Mouse (Mus musculus): Measurements from ENCODE around the gene Icam2. TPM values are rescaled to one million over a fixed set of nuclear protein-coding genes. Genes with fewer than 3 reads are reported as not detected.
"Not testable (repeated sequence)": the region's sequence is repeated elsewhere in the genome, so short reads cannot be mapped to it uniquely, and the experiment has no call there.

The Icam2 gene
- total RNA-seq (2021): 1 to 10 TPM; 4.3 to 7.2 TPM
- long read RNA-seq, experiment 1, transcript Icam2-201 (4 exons, 1,282 nt): major isoform, 10 of 10 reads
- long read RNA-seq, experiment 1, partial matches to known transcripts: 0 of 10 reads
- long read RNA-seq, experiment 1, other reads (novel, unspliced or antisense): 0 of 10 reads
- long read RNA-seq, experiment 2, partial matches to known transcripts: 0 of 4 reads
- long read RNA-seq, experiment 2, other reads (novel, unspliced or antisense): 0 of 4 reads

DNA sequence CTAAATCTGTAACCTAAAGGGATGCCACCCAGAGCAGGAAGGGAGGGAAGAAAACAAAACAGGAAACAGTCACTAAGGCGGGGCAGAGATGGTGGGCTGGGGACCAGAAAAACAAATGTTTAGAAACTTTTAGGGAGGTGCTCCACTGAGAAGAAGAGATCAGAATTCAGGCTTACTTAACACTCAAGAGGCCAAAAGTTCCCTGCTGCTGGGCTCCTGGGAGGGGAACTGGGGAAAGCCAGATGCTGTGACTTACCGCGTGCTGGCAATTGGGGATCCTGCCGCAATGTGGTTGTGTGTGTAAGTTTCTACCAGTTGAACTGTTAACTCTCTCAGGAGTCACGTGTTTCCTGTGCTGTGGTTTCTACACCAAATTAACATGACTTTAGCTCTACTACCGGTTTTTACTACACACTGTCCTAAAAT is at the start of gene Icam2:
Gene Icam2, minus strand, starts transcription at position 285 of the 426 bp plus-strand sequence.
- DNase-seq: no peak

DNA sequence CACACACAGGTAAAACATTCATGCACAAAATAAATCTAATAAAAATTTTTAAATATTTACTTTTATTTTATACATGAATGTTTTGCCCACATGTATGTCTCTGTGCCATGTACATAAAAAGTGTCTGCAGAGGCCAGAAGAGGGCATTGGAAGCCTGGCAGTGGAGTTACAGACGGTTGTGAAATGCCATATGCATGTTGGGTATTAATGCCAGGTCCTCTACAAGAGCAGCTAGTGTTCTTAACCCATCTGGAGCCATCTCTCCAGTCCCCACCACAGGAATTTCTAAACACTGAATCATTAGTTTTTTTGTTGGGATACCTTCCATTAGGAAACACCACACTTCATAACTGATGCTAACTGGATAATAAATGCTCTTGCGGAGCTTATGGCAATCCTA is 49.7 kb upstream of the Icam2 start:
- DNase-seq: no peak

DNA sequence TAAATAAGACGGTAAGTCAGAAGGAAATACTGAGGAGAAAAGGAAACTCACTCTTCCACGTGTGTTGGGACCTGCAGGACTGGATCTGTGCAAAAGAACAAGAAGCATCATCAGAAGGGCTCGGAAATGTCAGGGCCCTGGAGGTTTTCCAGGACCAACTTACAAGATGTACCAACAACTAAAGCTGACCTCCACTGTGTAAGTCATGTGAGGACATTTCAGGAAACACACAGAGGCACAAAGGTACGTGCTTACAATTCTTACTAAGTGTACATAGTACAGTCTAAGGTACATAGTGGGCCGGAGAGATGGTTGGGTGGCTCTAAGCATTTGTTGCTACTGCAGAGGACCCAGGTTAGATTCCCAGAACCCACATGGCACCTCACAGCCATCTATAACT is 49.2 kb upstream of the Icam2 start:
- DNase-seq: no peak

DNA sequence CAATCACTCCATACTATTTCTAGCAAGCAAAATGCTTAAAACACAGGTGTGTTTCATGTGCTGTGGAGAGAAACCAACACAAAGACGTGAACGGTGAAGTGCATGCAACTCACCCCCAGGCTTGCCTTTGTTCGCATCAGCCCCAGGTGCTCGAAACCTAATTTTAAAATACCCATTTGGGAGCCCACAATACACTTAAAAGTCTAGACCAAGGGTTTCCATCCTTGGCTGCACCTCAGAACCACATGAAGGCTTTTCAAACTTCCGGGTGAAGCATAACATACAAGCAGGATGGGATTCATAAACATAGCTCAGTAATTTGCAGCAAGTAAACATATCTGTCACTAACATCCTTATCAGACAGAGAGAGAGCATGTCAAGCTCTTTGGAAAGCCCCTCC is 42.5 kb upstream of the Icam2 start:
- DNase-seq: no peak

DNA sequence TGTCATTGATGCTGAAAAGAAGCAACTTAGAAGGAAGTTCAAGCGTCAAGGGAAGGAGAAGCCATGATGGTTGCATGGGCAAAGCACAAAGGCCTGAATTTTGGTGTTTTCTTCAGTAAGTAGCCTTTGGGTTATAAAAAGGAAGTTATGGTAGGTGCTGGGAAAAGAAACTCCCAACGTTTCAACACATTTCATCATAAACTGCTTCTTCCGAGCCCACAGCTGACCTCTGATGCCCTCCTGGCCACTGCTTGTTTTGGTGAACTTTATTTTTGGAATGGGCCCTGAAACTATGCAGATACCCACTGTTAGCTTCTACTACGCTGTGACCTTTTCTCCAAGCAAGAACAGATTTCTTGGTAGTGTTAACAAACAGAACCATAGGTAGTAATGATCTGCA is 41.8 kb upstream of the Icam2 start:
- no peak for DNase-seq

DNA sequence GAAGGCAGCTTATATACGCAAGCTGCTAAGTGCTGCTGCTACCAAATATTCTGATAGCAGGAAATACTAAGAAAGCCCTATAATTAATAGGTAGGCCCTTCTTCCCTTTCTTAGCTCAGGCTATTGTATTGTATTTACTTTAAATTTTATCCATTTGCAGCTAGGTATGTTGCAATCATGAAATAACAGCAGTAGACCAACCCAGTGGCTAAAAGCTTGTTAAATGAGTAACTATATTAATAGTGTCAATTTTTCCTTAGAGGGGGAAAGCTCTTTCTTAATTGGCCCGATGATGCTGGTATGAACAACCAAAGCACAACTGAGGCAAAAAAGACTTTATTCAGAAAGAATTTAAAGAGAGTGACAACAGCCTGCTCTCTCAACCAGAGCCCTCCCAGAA is 40.7 kb upstream of the Icam2 start:
- DNase-seq: no peak

DNA sequence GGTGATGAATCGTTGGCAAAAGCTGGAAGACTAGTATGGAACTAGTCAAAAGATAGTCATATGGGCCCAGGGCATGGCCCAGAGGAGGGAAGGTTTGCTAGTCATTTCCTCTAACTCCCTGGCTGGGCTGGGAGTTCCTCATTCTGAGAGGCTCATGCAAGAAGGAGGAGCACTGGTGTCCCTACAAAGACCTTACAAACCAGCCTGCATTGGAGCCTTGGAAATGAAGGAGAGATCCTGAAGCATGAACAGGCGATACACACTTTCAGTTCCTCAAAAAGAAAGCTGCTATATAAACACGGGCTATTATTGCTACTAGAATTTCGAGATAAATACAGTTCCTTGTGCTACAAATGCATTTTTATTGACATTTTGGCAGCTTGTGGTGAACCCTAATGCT is 40.2 kb upstream of the Icam2 start:
- DNase-seq: no peak

DNA sequence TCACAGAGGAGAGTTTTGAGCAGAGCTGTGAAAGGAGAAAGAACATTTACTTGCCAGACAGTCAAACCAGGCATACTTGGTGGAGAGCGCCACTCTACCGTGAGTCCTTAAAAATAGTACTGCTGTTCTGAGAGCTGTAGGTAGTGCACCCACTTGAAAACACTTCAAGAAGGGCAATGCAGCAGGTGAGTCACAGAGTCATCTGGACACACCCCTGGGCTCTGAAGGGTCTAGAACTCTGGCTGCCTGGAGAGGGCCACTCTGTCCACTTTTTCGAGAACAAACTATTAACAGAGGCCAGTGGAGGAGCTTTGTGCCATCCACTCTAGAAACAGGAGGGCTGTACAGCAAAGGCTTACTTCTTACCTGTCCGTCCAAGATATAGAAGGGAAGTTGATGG is 38.6 kb upstream of the Icam2 start:
- no peak for DNase-seq

DNA sequence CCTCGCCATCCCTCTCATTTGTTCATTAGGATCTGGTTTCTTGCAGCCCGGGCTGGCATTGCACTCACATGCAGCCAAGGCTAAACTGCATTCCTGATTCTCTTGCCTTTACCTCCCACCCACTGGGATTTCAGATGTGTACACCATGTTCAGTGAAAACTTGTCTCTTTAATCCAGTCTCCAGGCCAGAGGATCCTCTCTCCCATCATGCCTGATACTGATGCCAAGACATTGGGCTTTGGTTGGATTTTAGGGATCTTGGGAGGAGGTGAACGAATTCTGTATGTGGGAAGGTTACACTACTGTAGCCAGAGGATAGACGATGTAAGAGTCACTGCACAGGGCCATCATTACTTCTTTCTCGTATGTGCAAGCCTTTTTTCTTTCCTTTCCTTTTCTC is 37.3 kb upstream of the Icam2 start:
- DNase-seq: no peak

DNA sequence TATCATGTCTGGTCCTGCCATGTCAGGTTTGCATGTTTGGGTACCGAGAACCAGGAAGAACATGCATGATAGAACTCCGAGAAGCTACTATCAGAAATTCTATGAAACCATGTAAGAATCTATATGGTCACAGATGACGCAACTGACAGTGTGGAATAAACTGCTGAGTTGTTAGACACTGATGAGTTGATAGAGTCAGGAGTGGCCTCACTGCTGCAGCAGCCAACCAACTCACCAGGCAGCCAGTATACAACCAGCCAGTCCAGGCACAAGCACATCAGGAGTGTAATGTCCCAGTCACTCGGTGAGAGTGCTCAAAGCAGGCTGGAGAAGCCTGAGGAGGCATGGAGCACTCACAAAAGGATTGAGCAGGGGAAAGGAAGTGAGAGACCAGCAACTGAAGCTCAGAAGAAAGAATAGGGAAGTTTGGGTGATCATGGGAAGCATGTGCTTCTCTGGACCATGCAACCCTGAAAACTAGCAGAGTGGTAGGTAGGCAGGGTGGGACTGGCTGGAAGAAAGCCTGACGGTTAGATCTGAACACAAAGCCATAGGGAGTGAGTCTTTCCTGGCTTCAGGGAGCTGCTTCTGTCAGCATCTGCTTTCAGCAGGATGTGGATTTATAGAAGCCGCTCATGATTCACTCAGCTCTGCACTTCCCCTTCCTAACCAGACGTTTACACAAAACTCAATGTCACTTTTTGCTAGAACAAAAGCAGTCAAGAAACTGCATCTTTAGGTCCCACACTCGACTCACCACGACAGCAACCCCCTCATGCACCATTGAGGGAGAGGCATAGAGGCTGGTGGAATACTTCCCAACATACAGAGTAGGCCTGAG is 31.6 kb upstream of the Icam2 start:
- DNase-seq: no peak

DNA sequence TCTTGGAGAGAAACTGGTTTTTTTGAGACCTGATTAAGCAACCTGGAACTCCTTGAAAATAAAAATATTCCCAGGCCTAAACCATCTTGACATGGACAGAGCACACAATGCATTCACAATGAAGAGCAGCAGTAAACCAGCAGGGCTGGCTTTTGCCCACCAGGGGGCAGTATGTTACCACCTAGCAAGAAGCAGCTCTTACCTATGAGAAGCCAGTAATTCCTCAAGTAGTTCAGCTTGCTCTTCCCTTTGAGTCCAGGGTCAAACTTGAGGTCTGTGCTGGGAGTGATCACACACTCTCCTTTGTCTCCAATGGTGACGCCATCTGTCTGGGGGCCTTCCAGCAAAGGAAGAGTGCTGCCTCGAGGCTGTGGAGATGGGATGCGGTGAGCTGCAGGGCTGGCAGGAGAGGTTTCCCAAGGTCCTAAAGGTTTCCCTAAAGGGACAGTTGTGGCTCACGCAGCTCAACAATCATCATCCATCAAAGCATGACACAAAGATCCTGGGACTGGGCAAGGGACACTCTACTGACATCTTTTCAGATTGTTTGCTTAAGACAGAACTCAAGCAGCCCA is 30.8 kb upstream of the Icam2 start:
- peak; percentile 62 for DNase-seq

DNA sequence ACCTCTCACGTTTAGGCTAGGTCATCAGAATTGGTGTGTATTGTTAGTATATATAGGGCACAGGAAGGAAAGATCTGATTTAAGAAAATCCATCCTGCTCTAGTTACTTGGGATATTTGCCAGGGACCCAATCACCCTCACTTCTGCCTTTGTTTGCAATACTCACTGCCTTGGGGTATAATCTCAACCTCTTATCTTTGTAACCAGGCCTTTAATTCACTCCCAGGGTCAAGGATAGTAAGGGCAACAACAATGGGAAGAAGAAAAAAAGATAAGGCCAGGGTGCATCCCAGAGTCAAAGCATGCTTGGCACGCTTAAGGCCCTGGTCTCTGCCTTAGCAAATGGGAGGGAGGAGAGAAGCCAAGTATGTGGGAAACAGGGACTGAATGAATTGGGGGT is 30.0 kb upstream of the Icam2 start:
- no peak for DNase-seq

DNA sequence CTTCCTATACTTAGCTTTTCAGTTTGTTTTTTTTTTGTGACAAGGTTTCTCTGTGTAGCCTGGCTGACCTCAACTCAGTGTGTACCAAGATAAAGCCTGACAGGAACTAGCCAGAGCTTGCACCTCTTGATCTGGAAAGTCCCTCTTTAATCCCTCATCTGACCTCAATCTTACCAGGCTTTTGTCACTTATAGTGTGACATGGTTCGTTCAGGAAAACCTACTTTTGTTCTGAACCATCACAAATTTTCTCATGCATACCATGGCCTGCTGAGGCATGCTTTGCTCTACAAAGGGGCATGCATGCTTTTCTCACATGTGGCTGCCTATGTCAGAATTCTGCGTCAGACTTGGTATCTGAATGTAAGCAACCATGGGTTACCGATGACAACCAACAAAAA is 28.5 kb upstream of the Icam2 start:
- DNase-seq: no peak

DNA sequence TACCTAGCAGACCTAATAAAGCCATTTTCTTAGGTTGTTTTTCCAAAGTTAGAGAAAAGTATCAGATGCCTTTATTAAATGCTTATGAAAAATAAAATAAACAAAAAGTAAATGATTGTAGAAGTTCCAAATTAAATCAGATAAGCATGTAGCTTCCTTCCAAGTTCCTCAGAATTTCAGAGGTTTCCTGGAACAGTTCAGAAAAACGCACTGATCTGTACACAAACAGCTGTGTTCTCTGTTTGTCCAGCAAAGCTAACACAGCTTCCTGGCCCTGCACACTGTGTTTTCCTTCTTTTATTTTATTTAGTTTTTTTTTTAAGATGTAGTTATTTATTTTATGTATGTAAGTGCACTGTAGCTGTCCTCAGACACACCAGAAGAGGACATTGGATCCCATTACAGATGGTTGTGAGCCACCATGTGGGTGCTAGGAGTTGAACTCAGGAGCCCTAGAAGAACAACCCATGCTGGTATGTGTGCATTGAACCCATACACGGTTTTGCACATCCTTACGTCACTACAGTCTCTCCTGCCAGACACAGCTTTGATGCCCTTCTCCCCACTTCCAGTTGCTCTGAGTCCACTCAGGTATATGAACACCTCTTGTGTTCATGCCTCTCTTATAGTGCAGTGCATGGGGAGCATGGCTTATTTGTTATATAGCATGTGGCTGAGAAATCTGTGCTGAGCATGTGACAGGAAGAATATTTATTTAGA is 24.9 kb upstream of the Icam2 start:
- DNase-seq: no peak

DNA sequence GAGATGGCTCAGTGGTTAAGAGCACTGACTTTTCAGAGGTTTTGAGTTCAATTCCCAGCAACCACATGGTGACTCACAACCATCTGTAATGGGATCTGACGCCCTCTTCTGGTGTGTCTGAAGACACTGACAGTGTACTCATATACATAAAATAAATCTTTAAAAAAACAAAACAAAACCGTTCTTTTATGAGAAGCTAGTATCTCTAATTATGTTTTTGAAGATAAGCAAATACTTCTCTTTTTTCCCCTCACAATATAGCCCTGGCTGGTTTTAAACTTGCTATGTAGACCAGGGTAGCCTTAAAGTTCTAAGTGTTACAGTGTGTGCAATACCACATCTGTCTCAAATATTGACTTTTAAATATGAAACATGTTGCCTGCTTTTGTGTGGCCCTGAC is 23.3 kb upstream of the Icam2 start:
- DNase-seq: no peak

DNA sequence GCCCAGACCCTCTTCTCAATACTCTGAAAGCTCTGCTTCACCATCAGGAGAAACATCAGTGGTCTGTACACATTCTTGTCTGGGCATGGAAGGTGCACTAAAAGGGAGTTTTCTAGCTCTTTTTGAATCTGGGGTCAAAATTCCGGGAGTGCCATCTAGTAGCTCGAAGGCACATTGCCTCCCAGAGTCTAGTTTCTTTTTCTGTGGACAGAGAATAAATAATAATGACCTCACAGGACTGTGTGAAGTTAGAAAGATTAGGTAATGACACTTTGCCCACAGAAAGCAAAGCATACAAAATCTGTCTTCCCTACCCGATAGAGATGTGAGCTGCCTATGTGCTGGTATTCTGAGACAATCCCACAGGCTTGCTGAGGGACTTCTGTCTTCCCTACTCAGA is 22.6 kb upstream of the Icam2 start:
- DNase-seq: no peak

DNA sequence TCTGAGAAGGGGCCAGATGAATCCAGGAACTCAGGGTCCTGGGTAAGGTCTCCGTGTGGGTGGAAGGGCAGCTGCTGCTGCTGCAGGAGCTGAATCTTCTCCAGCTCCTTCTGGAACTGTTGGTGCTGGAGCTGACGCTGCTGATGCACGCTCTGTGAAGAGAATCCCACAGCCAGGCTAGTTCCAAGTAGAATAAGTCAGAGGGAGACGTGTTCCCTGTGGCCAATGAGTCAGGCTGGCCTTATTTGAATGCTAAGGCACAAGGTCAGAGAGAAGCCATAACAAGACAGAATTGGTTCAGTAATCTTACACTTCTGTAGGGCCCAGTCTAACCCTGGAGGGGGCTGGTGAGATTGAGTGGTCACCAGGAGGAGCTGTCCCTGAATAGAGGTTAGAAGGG is 22.1 kb upstream of the Icam2 start:
- no peak for DNase-seq

DNA sequence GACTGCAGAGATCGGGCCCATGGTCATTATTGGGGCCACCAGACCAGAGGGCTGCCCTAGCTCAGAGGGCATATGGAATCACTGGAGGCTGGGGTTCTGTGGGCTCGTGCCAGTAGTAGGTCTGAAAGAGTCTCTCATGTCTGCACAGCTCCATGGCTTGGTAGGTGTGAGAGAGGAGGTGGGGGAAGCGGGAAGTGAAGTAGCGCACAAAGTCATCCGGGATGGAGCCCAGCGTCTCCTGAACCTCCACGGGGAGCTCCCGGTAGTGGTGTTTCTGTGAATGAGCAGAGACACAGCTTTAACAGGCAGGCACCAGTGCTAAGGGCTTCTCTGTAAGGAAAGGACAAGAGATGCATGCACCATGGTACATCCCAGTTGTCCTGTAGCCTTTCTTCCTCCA is 10.6 kb upstream of the Icam2 start:
- no peak for DNase-seq

DNA sequence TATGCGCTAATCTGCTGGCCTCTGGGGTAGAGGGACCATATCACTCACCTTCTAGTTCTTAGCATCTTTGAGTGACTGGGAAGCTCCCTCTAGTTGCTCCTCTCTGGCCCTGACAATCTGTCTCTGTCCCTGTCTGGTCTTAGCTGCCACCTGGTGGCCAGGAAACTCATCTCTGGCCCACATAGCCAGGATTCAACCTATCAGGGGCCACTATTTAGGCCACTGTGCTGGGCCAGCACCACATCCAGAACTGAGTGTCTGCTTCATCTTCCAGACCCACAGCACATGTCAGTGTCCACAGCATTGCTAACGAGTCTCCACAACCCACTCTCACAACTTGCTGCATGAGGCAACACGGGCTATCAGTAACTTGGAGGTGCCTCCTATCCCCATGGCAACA is 9.8 kb upstream of the Icam2 start:
- DNase-seq: no peak

DNA sequence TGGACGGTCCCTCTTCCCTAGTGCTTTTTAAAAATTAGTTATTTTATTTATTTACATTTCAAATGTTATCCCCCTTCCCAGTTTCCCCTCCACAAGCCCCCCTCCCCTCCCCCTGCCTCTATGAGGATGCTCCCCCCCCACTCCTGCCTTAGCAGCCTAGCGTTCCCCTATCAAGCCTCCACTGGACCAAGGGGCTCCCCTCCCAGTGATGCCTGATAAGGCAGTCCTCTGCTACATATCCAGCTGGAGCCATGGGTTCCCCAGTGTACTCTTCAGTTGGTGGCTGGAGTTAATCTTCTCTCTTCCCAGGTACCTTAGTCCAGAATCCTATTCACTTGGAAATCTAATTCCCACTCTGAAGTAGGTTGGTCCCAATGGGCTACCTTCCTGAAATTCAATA is 6.2 kb upstream of the Icam2 start:
- DNase-seq: not testable (repeated sequence)

DNA sequence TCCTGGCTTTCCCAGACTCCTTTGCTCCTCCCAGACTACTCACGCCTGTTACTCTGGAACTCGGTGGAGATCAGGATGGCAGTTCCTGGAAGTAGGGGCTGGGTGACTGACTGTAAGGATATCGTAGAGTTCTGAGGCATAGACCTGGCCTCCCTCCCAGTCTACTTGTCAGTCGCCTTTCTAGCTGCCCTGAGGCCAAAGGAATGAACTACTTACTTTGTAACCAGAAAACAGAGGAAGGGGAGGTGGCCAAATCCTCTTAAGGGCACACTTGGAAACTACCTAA is 5.4 kb upstream of the Icam2 start:
- no peak for DNase-seq

DNA sequence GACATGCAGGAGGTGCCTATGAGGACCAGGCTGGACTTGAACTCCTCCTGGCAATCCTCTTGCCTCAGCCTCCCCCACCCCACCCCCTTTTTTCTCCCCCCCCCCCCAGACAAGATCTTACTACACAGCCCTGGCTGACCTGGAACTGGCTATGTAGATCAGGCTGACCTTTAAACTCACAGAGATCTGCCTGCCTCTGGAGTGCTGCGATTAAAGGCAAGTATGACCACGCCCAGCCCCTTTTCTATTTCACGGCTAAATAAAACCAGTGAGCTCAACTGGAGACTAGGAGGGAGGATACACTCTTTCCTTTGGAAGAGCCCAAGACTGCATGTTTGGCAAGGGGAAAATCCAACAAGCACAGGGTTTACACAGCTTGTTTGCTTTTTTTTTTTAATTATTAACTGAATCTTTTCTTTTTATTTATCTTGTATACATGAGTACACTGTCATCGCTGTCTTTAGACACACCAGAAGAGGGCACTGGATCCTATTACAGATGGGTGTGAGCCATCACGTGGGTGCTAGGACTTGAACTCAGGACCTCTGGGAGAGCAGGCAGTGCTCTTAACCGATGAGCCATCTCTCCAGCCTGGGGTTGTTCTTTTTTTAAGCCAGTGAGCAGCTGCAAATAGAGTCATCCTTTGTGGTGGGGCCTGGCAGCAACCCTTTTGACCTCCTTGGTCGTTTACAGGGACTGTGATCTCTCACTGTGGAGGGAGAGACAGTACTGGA is 4.9 kb upstream of the Icam2 start:
- no peak for DNase-seq
